Mouse (Mus musculus) stomach, embryonic 15.5 days (tissue): ENCODE measurements around the gene Atp1a3. TPM values are rescaled to one million over a fixed set of nuclear protein-coding genes. Genes with fewer than 3 reads are reported as not detected.

ENCODE experiments used
- ATAC-seq: fragments of 200-750 bp; cut with Nextera tagmentation; 2 replicates; pipeline ENCODE4 v1.8.0; 2017; ENCODE audit warnings: low read depth, moderate number of reproducible peaks, moderate TSS enrichment; ENCODE audit not compliant: insufficient read depth, low FRiP score
- H3K27ac ChIP-seq: fragments of 300-500 bp; sonication (generic); 2 replicates; pipeline ENCODE4 v1.5.1; 2015; ENCODE audit warnings: mild to moderate bottlenecking, inconsistent platforms
- H3K27me3 ChIP-seq: fragments of 300-500 bp; sonication (generic); replicated peaks from 2 replicates; pipeline ENCODE4 v1.6.1; 2015; ENCODE audit warnings: inconsistent platforms
- H3K36me3 ChIP-seq: fragments of 300-500 bp; sonication (generic); 2 replicates; pipeline ENCODE4 v1.6.1; 2015; ENCODE audit warnings: inconsistent platforms
- H3K4me1 ChIP-seq: fragments of 300-500 bp; sonication (generic); 2 replicates; pipeline ENCODE4 v1.6.1; 2015; ENCODE audit warnings: inconsistent platforms
- H3K4me2 ChIP-seq: fragments of 300-500 bp; sonication (generic); 2 replicates; pipeline ENCODE4 v1.6.1; 2015; ENCODE audit warnings: mild to moderate bottlenecking, inconsistent platforms
- H3K4me3 ChIP-seq: fragments of 300-500 bp; sonication (generic); replicated peaks from 2 replicates; pipeline ENCODE4 v1.5.1; 2015; ENCODE audit warnings: inconsistent platforms
- H3K9ac ChIP-seq: fragments of 300-500 bp; sonication (generic); 2 replicates; pipeline ENCODE4 v1.6.1; 2015; ENCODE audit warnings: inconsistent platforms
- H3K9me3 ChIP-seq: fragments of 300-500 bp; sonication (generic); 2 replicates; pipeline ENCODE4 v1.6.1; 2016; ENCODE audit warnings: inconsistent platforms
- WGBS: fragments of 180-500 bp; shearing (Covaris S2); methylation state at CpG from one replicate; pipeline ENCODE4 v1.1.7; 2015; 5-methylcytosine and 5-hydroxymethylcytosine counted together
- polyA plus RNA-seq: library from polyadenylated mRNA; unstranded; fragments of >200 nt; fragmentation: Nextera tagmentation; extraction: Ambion mirVana; gene quantifications from 2 replicates; pipeline ENCODE4 v1.2.1, GENCODE M21; 2015

The Atp1a3 gene
- polyA plus RNA-seq, 1 experiment from 2014 or later = 4.3 TPM

DNA sequence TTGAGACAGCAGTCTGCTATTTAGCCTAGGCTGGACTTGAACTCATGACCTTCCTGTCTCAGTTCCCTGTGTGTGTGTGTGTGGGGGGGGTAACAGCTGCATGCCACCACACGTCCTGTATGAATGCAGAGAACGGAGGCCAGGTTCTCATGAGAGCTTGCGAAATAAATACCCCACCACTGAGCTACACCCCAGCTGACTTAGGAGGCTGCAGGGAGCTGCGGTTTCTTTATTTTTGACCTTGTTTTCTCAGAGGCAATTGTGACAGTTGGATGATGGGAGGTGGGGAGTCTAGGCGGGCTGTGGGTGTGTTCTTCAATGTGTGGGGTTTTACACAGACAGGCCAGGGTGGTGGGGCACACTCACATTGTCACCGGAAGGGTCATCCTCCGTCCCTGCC is 5.5 kb downstream of the Atp1a3 start:
- Histone ChIP-seq H3K4me2 (no peak overlapping the region), H3K27ac (no peak overlapping the region), H3K4me1 (no peaks in the 10 kb centered on the region), H3K27me3 (peaks cover 15% of the 10 kb centered on the region; the same call in 1 of the 2 replicates), H3K4me3 (no peak overlapping the region), H3K9ac (no peak overlapping the region), H3K36me3 (no peaks in the 10 kb centered on the region), H3K9me3 (no peaks in the 10 kb centered on the region)
- 64% methylated on average over 7 of the region's 7 CpGs for WGBS
- no peak for ATAC-seq

DNA sequence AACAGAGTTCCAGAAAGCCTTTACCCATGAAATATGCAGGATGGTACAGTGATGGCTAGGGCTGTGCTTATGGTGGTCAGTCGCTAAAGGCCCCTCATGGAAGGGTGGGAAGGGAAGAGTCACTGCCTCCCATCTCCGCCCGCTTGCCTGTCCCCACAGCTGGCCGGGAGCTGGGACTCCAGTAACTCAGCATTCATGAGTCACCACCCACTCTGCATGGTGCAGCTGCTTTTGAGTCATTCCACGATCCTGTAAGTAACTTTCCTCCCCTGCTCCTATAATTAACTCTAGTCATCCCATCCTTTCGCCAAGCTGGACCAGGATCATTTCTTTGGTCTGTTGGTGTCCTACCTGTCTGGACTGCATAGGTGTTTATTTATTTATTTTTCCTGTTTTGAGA is 12.7 kb downstream of the Atp1a3 start:
- ATAC-seq = no peak
- Histone ChIP-seq H3K4me2 (no peak overlapping the region), H3K27ac (no peak overlapping the region), H3K36me3 (no peaks in the 10 kb centered on the region), H3K9ac (no peak overlapping the region), H3K27me3 (no peaks in the 10 kb centered on the region), H3K9me3 (no peaks in the 10 kb centered on the region), H3K4me1 (no peaks in the 10 kb centered on the region), H3K4me3 (no peak overlapping the region)
- WGBS = 66% methylated on average over 6 of the region's 6 CpGs

DNA sequence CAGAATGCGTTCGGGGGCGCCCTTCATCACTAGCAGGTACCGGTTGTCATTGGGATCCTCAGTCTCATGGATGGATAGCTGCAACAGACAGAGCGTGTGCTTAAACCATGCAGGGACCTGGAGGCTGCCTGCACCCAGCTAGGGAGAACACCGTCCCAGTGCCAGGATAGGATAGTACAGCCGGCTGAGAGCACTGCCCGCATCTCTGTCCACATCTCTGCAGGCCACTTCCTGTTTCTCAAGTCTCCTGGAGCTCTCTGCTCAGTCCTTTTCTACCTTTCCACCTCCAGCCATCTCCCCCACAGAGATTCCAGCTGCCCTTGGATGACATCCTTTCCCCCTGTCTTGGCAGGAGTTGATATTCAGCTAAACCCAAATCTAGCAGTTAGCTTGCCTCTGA is 15.3 kb downstream of the Atp1a3 start:
- WGBS = 80% methylated on average over 8 of the region's 8 CpGs
- H3K27me3 ChIP-seq = no peaks in the 10 kb centered on the region
- H3K4me1 ChIP-seq = no peaks in the 10 kb centered on the region
- H3K9me3 ChIP-seq = no peaks in the 10 kb centered on the region
- no peak for ATAC-seq
- H3K27ac ChIP-seq = no peak overlapping the region
- H3K9ac ChIP-seq = no peak overlapping the region
- H3K4me2 ChIP-seq = no peak overlapping the region
- no peak overlapping the region for H3K4me3 ChIP-seq
- H3K36me3 ChIP-seq = no peaks in the 10 kb centered on the region

DNA sequence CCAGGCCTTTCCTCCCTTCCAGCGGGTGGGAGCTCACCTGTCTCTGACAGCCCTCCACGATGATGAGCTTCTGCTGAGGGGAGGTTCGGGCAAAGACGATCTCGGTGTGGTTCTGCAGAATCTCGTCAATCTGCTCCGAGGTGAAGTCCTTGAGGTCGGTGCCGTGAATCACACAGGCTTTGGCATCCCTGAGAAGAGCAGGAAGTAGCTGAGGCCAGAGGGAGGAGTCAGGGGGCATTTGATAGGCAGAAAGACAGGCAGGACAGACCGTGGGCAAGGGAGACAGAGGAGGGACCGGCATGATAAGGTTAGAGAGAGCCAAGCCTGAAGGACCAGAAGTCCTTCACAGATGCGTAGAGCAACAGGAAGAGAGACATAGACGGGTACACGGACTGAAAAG is 17.8 kb downstream of the Atp1a3 start:
- ATAC-seq = no peak
- Histone ChIP-seq H3K4me3 (no peak overlapping the region), H3K27ac (no peak overlapping the region), H3K27me3 (no peaks in the 10 kb centered on the region), H3K9me3 (no peaks in the 10 kb centered on the region), H3K9ac (no peak overlapping the region), H3K4me1 (no peaks in the 10 kb centered on the region), H3K4me2 (no peak overlapping the region), H3K36me3 (no peaks in the 10 kb centered on the region)
- WGBS = 78% methylated on average over 14 of the region's 14 CpGs

DNA sequence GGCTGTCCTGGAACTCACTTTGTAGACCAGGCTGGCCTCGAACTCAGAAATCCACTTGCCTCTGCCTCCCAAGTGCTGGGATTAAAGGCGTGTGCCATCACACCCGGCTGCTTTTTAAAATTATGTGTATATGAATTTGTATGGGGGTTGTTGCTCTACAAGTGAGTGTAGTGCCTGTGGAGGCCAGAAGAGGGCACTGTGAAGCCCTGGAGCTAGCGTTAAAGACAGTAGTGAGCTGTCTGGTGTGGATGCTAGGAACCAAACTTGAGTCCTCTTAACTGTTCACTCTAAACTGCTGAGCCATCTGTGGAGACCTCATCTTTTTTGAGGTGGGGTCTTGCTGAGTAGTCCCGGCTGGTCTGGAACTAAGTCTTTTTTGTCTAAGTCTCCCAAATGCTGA is 20.0 kb downstream of the Atp1a3 start:
- H3K27ac ChIP-seq = no peak overlapping the region
- no peaks in the 10 kb centered on the region for H3K9me3 ChIP-seq
- no peak overlapping the region for H3K4me2 ChIP-seq
- H3K4me3 ChIP-seq = no peak overlapping the region
- WGBS = 73% methylated on average over 5 of the region's 5 CpGs
- H3K4me1 ChIP-seq = no peaks in the 10 kb centered on the region
- H3K27me3 ChIP-seq = no peaks in the 10 kb centered on the region
- no peak overlapping the region for H3K9ac ChIP-seq
- no peak for ATAC-seq
- H3K36me3 ChIP-seq = no peaks in the 10 kb centered on the region

DNA sequence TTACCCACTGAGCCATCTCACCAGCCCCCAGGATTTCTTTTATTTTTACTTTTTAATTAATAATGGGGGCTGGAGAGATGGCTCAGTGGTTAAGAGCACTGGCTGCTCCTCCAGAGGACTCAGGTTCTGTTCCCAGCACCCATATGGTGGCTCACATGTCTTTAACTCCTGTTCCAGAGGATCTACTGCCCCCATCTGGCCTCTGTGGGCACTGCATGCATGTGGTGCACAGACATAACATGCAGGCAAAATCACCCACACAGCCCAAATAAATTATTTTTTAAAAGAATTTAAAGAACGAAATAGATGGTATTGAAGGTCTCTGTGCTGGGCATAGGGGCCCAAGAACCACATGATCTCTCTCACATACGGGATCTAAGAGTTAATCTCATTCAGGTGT is 21.5 kb downstream of the Atp1a3 start:
- Histone ChIP-seq H3K9me3 (no peaks in the 10 kb centered on the region), H3K4me1 (no peaks in the 10 kb centered on the region), H3K4me3 (no peak overlapping the region), H3K27me3 (no peaks in the 10 kb centered on the region), H3K27ac (no peak overlapping the region), H3K36me3 (no peaks in the 10 kb centered on the region), H3K9ac (no peak overlapping the region), H3K4me2 (no peak overlapping the region)
- no peak for ATAC-seq
- 88% methylated on average over 2 of the region's 2 CpGs for WGBS

DNA sequence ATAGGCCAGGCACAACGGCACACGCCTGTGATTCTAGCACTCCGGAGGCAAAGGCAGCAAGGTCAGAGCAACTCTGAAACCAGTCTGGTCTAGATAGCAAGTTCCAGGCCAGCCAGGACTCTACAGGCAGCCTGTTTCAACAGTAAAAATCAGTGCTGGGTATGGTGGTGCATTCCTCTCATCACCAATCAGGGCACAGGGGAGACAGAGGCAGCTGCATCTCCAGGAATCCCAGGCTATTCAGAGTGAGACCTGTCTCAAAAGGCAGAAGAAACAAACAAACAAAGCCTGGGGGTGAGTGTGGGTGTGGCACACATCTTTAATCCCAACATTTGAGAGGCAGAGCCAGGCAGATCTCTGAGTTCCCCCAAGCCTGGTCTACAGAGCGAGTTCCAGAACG is 22.4 kb downstream of the Atp1a3 start:
- Histone ChIP-seq H3K36me3 (no peaks in the 10 kb centered on the region), H3K4me1 (no peaks in the 10 kb centered on the region), H3K27me3 (no peaks in the 10 kb centered on the region), H3K9me3 (no peaks in the 10 kb centered on the region), H3K4me2 (no peak overlapping the region), H3K4me3 (no peak overlapping the region), H3K9ac (no peak overlapping the region), H3K27ac (no peak overlapping the region)
- ATAC-seq = no peak
- 71% methylated on average over 5 of the region's 5 CpGs for WGBS

DNA sequence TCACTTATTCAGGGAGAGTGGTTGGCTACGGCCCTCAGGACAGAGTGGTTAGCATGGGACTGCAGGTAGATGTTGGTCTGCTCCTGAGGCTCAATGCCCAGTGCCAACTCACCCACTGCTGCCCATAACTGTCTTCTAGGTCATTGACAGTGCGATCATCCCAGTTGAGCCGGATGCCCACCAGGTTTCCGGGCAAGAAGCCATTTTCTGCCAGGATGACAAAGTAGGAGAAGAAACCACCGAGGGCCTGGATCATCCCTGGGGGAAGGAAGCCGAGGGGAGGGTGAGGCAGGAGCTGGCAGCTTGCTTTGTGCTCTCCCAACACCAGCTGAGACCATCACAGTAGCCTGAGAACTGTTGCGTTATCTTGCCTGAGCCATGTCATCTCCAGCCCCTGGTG is 25.3 kb downstream of the Atp1a3 start:
- H3K9ac ChIP-seq = no peak overlapping the region
- WGBS = 82% methylated on average over 7 of the region's 7 CpGs
- H3K27ac ChIP-seq = no peak overlapping the region
- H3K36me3 ChIP-seq = no peaks in the 10 kb centered on the region
- H3K4me3 ChIP-seq = no peak overlapping the region
- no peaks in the 10 kb centered on the region for H3K27me3 ChIP-seq
- no peak for ATAC-seq
- H3K4me1 ChIP-seq = no peaks in the 10 kb centered on the region
- no peak overlapping the region for H3K4me2 ChIP-seq
- no peaks in the 10 kb centered on the region for H3K9me3 ChIP-seq

DNA sequence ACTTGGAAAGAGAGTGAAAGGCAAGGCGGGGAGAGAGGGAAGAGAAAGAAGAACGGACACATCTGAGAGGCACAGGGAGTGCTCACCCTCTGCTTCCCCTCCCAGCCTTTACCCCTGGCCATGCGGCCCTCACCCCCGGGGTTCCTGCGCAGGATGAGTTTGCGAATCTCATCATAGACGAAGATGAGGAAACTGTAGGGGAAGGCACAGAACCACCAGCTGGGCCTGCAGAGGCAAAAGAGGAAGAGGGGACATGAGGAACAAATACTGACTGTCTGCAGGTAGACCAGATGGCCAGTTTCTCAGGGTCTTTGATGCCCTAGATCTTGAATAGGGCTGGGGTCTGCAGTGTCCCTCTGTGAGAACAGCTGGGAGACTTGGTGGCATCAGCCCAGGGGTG is 27.0 kb downstream of the Atp1a3 start:
- Histone ChIP-seq H3K4me2 (no peak overlapping the region), H3K4me3 (no peak overlapping the region), H3K27ac (no peak overlapping the region), H3K27me3 (no peaks in the 10 kb centered on the region), H3K36me3 (no peaks in the 10 kb centered on the region), H3K9me3 (no peaks in the 10 kb centered on the region), H3K4me1 (no peaks in the 10 kb centered on the region), H3K9ac (no peak overlapping the region)
- no peak for ATAC-seq
- 81% methylated on average over 7 of the region's 7 CpGs for WGBS

DNA sequence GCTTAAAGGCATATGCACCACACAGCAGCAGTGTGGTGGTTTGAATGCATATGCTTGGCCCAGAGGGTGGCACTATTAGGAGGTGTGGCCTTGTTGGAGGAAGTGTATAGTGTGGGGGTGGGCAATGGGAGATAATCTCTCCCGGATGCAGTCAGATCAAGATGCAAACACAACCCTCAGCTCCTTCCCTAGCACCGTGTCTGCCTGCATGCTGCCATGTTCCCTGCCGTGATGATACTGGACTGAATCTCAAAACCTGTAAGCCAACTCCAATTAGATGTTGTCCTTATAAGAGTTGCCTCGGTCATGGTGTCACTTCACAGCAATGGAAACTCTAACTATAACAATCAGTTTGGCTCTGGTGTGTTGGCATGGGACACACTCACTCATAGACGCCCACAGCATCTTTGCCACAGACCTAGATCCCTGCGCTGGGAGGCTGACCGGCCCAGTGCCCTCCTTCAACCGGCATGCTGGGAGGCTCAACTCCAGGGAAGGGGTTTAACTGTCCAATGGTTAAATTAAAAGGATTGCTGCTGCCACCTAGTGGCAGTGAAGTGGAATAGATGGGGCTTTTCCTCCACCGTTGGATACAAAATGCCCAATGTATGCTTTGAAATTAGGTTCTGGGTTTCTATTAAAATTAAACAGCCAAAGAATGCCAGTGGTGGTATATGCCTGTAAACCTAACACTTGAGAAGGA is 30.7 kb downstream of the Atp1a3 start:
- Histone ChIP-seq H3K27me3 (no peaks in the 10 kb centered on the region), H3K9ac (no peak overlapping the region), H3K4me3 (no peak overlapping the region), H3K4me2 (no peak overlapping the region), H3K36me3 (no peaks in the 10 kb centered on the region), H3K4me1 (peaks cover 6% of the 10 kb centered on the region; the same call in 1 of the 2 replicates), H3K27ac (no peak overlapping the region), H3K9me3 (no peaks in the 10 kb centered on the region)
- WGBS = 27% methylated on average over 9 of the region's 9 CpGs
- no peak for ATAC-seq

DNA sequence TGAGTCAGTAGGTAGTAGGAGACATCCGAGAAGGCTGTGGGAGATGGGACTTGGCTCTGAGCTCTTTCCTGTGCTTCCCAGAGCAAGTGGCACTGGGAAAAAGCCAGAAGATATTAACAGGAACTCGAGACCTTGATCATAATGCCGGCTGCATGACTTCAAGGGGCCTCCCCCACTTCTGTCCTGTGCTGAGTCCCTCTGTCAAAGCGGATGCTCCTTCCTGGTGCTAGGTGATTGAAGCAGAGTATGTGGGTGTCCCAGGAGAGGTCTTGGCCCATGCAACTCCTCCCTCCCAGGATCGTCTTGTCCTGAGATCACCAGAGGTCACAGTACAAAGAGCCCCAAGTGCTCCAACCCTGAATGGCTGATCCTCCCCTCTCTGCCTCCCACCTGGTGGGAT is 31.9 kb downstream of the Atp1a3 start:
- H3K27me3 ChIP-seq = no peaks in the 10 kb centered on the region
- no peak overlapping the region for H3K27ac ChIP-seq
- no peak overlapping the region for H3K4me2 ChIP-seq
- no peak overlapping the region for H3K4me3 ChIP-seq
- H3K9me3 ChIP-seq = no peaks in the 10 kb centered on the region
- no peak overlapping the region for H3K9ac ChIP-seq
- WGBS = 68% methylated on average over 5 of the region's 5 CpGs
- no peaks in the 10 kb centered on the region for H3K36me3 ChIP-seq
- peaks cover 6% of the 10 kb centered on the region; the same call in 1 of the 2 replicates for H3K4me1 ChIP-seq
- no peak for ATAC-seq

DNA sequence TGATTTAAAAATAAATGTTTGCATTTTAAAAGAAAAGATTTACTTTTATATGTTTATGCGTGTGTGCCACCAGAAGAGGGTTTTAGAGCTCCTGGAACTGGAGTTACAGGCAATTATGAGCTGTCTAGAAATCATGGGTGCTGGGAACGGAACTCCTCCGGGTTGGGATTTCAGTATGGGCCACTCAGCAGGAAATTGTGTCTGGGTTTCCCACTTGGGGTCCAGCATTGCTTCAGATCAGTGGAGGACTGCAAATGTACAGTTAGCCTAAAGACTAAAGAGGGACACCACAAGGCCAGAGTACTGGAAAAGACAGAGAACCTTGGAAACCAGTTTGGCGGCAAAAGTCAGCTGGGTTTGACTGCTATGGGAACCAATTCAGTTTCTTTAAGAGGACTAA is 32.5 kb downstream of the Atp1a3 start:
- H3K9me3 ChIP-seq = no peaks in the 10 kb centered on the region
- H3K4me2 ChIP-seq = no peak overlapping the region
- no peaks in the 10 kb centered on the region for H3K36me3 ChIP-seq
- H3K4me1 ChIP-seq = peaks cover 6% of the 10 kb centered on the region; the same call in 1 of the 2 replicates
- no peak for ATAC-seq
- H3K9ac ChIP-seq = no peak overlapping the region
- no peak overlapping the region for H3K27ac ChIP-seq
- H3K27me3 ChIP-seq = no peaks in the 10 kb centered on the region
- no peak overlapping the region for H3K4me3 ChIP-seq
- 77% methylated on average over 4 of the region's 4 CpGs for WGBS
